Mouse (Mus musculus) hindbrain, embryonic 12.5 days (tissue): ENCODE measurements at regions not wholly inside any gene's neighbourhood (a gene's known extent, or its start where the extent isn't known, plus 50 kb on each side); places are given as distances from the start of the nearest gene placed in this dataset.

Source experiments
- ATAC-seq: fragments of 200-750 bp; cut with Nextera tagmentation; 2 replicates; pipeline ENCODE4 v1.8.0; 2017; ENCODE audit warnings: moderate TSS enrichment; ENCODE audit not compliant: low FRiP score
- H3K27ac ChIP-seq: fragments of 300-500 bp; sonication (generic); 2 replicates; pipeline ENCODE4 v1.5.1; 2016; ENCODE audit warnings: mild to moderate bottlenecking
- H3K27me3 ChIP-seq: fragments of 300-500 bp; sonication (generic); 2 replicates; pipeline ENCODE4 v1.6.1; 2016; ENCODE audit warnings: mild to moderate bottlenecking
- H3K36me3 ChIP-seq: fragments of 300-500 bp; sonication (generic); 2 replicates; pipeline ENCODE4 v1.6.1; 2016; ENCODE audit warnings: mild to moderate bottlenecking
- H3K4me1 ChIP-seq: fragments of 300-500 bp; sonication (generic); 2 replicates; pipeline ENCODE4 v1.6.1; 2016
- H3K4me2 ChIP-seq: fragments of 300-500 bp; sonication (generic); replicated peaks from 2 replicates; pipeline ENCODE4 v1.6.1; 2016; ENCODE audit warnings: mild to moderate bottlenecking
- H3K4me3 ChIP-seq: fragments of 300-500 bp; sonication (generic); 2 replicates; pipeline ENCODE4 v1.5.1; 2016; ENCODE audit warnings: mild to moderate bottlenecking
- H3K9ac ChIP-seq: fragments of 300-500 bp; sonication (generic); 2 replicates; pipeline ENCODE4 v1.6.1; 2016; ENCODE audit warnings: mild to moderate bottlenecking, moderate library complexity
- H3K9me3 ChIP-seq: fragments of 300-500 bp; sonication (generic); replicated peaks from 2 replicates; pipeline ENCODE4 v1.6.1; 2016; ENCODE audit warnings: mild to moderate bottlenecking
- WGBS: fragments of 180-500 bp; shearing (Covaris S2); methylation state at CpG from one replicate; pipeline ENCODE4 v1.1.7; 2016; 5-methylcytosine and 5-hydroxymethylcytosine counted together

GRCm38 (mm10) chr8:26465346-26465745 lies 346.0 kb downstream of the Gm45692 start:
- H3K4me3 ChIP-seq, result no peak overlapping the region
- no peak overlapping the region for H3K27ac ChIP-seq
- no peaks in the 10 kb centered on the region for H3K27me3 ChIP-seq
- no peaks in the 10 kb centered on the region for H3K36me3 ChIP-seq
- H3K9ac ChIP-seq, result no peak overlapping the region
- no peak for ATAC-seq
- WGBS, result 59% methylated on average over 2 of the region's 2 CpGs
- H3K4me1 ChIP-seq, result peaks cover 12% of the 10 kb centered on the region
- H3K4me2 ChIP-seq, result no peak overlapping the region
- no peaks in the 10 kb centered on the region for H3K9me3 ChIP-seq

GRCm38 (mm10) chr8:26468441-26468840 lies 349.1 kb downstream of the Gm45692 start:
- ATAC-seq, result no peak
- H3K9me3 ChIP-seq, result no peaks in the 10 kb centered on the region
- no peak overlapping the region for H3K9ac ChIP-seq
- H3K4me3 ChIP-seq, result no peak overlapping the region
- no peaks in the 10 kb centered on the region for H3K36me3 ChIP-seq
- no peak overlapping the region for H3K27ac ChIP-seq
- WGBS, result 73% methylated on average over 2 of the region's 2 CpGs
- peaks cover 29% of the 10 kb centered on the region for H3K4me1 ChIP-seq
- no peaks in the 10 kb centered on the region; the same call in 1 of the 2 replicates for H3K27me3 ChIP-seq
- H3K4me2 ChIP-seq, result no peak overlapping the region

GRCm38 (mm10) chr8:26469705-26470104 lies 350.4 kb downstream of the Gm45692 start:
- no peaks in the 10 kb centered on the region for H3K9me3 ChIP-seq
- no peaks in the 10 kb centered on the region for H3K36me3 ChIP-seq
- H3K4me1 ChIP-seq, result peaks cover 29% of the 10 kb centered on the region
- peak; percentile 42 for ATAC-seq
- H3K9ac ChIP-seq, result no peak overlapping the region; the same call in 1 of the 2 replicates
- no peak overlapping the region for H3K4me2 ChIP-seq
- peak overlapping the region; percentile 25; the same call in 1 of the 2 replicates for H3K27ac ChIP-seq
- no peak overlapping the region for H3K4me3 ChIP-seq
- 35% methylated on average over 6 of the region's 6 CpGs for WGBS
- H3K27me3 ChIP-seq, result no peaks in the 10 kb centered on the region; the same call in 1 of the 2 replicates

- Histone ChIP-seq H3K9me3 (no peaks in the 10 kb centered on the region), H3K4me1 (peaks cover 29% of the 10 kb centered on the region), H3K27ac (peak overlapping the region; percentile 18; the same call in 1 of the 2 replicates), H3K4me2 (no peak overlapping the region; the same call in 1 of the 2 replicates), H3K9ac (no peak overlapping the region), H3K36me3 (no peaks in the 10 kb centered on the region), H3K4me3 (no peak overlapping the region), H3K27me3 (peaks cover 7% of the 10 kb centered on the region)
- ATAC-seq, result peak; percentile 73
- WGBS, result 20% methylated on average over 12 of the region's 12 CpGs
Measured at GRCm38 (mm10) chr8:26471811-26472550, 352.6 kb downstream of the Gm45692 start.

GRCm38 (mm10) chr8:26484749-26485148 lies 365.4 kb downstream of the Gm45692 start:
- H3K4me3 ChIP-seq, result no peak overlapping the region
- H3K9me3 ChIP-seq, result no peaks in the 10 kb centered on the region
- no peak overlapping the region for H3K27ac ChIP-seq
- 92% methylated on average over 5 of the region's 5 CpGs for WGBS
- no peak overlapping the region for H3K9ac ChIP-seq
- no peak for ATAC-seq
- H3K4me1 ChIP-seq, result peaks cover 6% of the 10 kb centered on the region
- no peaks in the 10 kb centered on the region for H3K27me3 ChIP-seq
- no peak overlapping the region for H3K4me2 ChIP-seq
- no peaks in the 10 kb centered on the region for H3K36me3 ChIP-seq

GRCm38 (mm10) chr8:26487866-26488265 lies 368.5 kb downstream of the Gm45692 start:
- no peak overlapping the region for H3K9ac ChIP-seq
- H3K4me3 ChIP-seq, result no peak overlapping the region
- no peak overlapping the region for H3K27ac ChIP-seq
- no peak overlapping the region for H3K4me2 ChIP-seq
- ATAC-seq, result no peak
- H3K4me1 ChIP-seq, result peaks cover 6% of the 10 kb centered on the region
- no peaks in the 10 kb centered on the region for H3K36me3 ChIP-seq
- WGBS, result 84% methylated on average over 7 of the region's 7 CpGs
- no peaks in the 10 kb centered on the region for H3K9me3 ChIP-seq
- H3K27me3 ChIP-seq, result no peaks in the 10 kb centered on the region

- H3K27me3 ChIP-seq, result no peaks in the 10 kb centered on the region
- 54% methylated on average over 8 of the region's 8 CpGs for WGBS
- no peak overlapping the region for H3K4me3 ChIP-seq
- no peak overlapping the region for H3K9ac ChIP-seq
- no peak overlapping the region for H3K4me2 ChIP-seq
- H3K27ac ChIP-seq, result no peak overlapping the region; the same call in 1 of the 2 replicates
- ATAC-seq, result no peak
- no peaks in the 10 kb centered on the region for H3K36me3 ChIP-seq
- H3K4me1 ChIP-seq, result peaks cover 6% of the 10 kb centered on the region
- H3K9me3 ChIP-seq, result no peaks in the 10 kb centered on the region
Measured at GRCm38 (mm10) chr8:26488590-26488989, 369.3 kb downstream of the Gm45692 start.

- WGBS, result 76% methylated on average over 9 of the region's 9 CpGs
- Histone ChIP-seq H3K4me2 (no peak overlapping the region), H3K9ac (no peak overlapping the region), H3K4me1 (peaks cover 11% of the 10 kb centered on the region; the same call in 1 of the 2 replicates), H3K36me3 (no peaks in the 10 kb centered on the region), H3K9me3 (no peaks in the 10 kb centered on the region), H3K27ac (no peak overlapping the region), H3K4me3 (no peak overlapping the region), H3K27me3 (no peaks in the 10 kb centered on the region; the same call in 1 of the 2 replicates)
- no peak for ATAC-seq
Measured at GRCm38 (mm10) chr8:26501196-26501813, 382.0 kb downstream of the Gm45692 start.

- ATAC-seq, result no peak
- Histone ChIP-seq H3K27me3 (no peaks in the 10 kb centered on the region; the same call in 1 of the 2 replicates), H3K4me2 (no peak overlapping the region), H3K4me1 (peaks cover 11% of the 10 kb centered on the region; the same call in 1 of the 2 replicates), H3K36me3 (no peaks in the 10 kb centered on the region), H3K27ac (no peak overlapping the region), H3K9me3 (no peaks in the 10 kb centered on the region), H3K4me3 (no peak overlapping the region), H3K9ac (no peak overlapping the region)
- 49% methylated on average over 11 of the region's 11 CpGs for WGBS
Measured at GRCm38 (mm10) chr8:26501814-26502572, 382.7 kb downstream of the Gm45692 start.

GRCm38 (mm10) chr8:26502772-26503171 lies 383.4 kb downstream of the Gm45692 start:
- no peak overlapping the region for H3K4me3 ChIP-seq
- H3K4me2 ChIP-seq, result no peak overlapping the region
- 39% methylated on average over 4 of the region's 4 CpGs for WGBS
- peaks cover 11% of the 10 kb centered on the region; the same call in 1 of the 2 replicates for H3K4me1 ChIP-seq
- no peaks in the 10 kb centered on the region for H3K36me3 ChIP-seq
- no peaks in the 10 kb centered on the region; the same call in 1 of the 2 replicates for H3K27me3 ChIP-seq
- no peak for ATAC-seq
- no peaks in the 10 kb centered on the region for H3K9me3 ChIP-seq
- no peak overlapping the region for H3K9ac ChIP-seq
- H3K27ac ChIP-seq, result no peak overlapping the region

GRCm38 (mm10) chr8:26503918-26504317 lies 384.6 kb downstream of the Gm45692 start:
- 60% methylated on average over 4 of the region's 4 CpGs for WGBS
- no peaks in the 10 kb centered on the region for H3K36me3 ChIP-seq
- H3K4me2 ChIP-seq, result no peak overlapping the region
- H3K27me3 ChIP-seq, result peaks cover under 1% of the 10 kb centered on the region; the same call in 1 of the 2 replicates
- no peak overlapping the region for H3K9ac ChIP-seq
- H3K4me1 ChIP-seq, result peaks cover 17% of the 10 kb centered on the region
- peak overlapping the region; percentile 31; the same call in 1 of the 2 replicates for H3K27ac ChIP-seq
- no peak for ATAC-seq
- no peaks in the 10 kb centered on the region for H3K9me3 ChIP-seq
- no peak overlapping the region for H3K4me3 ChIP-seq
